Mouse (Mus musculus) monocyte, adult 5-6 weeks (primary cell): Measurements from ENCODE around the gene St3gal2. TPM values are rescaled to one million over a fixed set of nuclear protein-coding genes. Genes with fewer than 3 reads are reported as not detected.
"Not testable (repeated sequence)": the region's sequence is repeated elsewhere in the genome, so short reads cannot be mapped to it uniquely, and the experiment has no call there.

Experiments
- ATAC-seq: fragments of 153-309, 156-312 bp; replicated peaks from 2 replicates; pipeline ENCODE4 v1.8.0; 2017; ENCODE audit warnings: mild to moderate bottlenecking; ENCODE audit not compliant: low TSS enrichment, insufficient number of reproducible peaks, severe bottlenecking, poor library complexity, low FRiP score
- total RNA-seq: library from RNA; stranded (forward); fragments of 200-1000, 200-491, 200-594 nt; gene quantifications from 3 replicates; pipeline ENCODE4 v1.2.3, GENCODE M21; 2017

St3gal2 gene
- total RNA-seq, 1 experiment from 2014 or later, result 3.6 TPM

DNA sequence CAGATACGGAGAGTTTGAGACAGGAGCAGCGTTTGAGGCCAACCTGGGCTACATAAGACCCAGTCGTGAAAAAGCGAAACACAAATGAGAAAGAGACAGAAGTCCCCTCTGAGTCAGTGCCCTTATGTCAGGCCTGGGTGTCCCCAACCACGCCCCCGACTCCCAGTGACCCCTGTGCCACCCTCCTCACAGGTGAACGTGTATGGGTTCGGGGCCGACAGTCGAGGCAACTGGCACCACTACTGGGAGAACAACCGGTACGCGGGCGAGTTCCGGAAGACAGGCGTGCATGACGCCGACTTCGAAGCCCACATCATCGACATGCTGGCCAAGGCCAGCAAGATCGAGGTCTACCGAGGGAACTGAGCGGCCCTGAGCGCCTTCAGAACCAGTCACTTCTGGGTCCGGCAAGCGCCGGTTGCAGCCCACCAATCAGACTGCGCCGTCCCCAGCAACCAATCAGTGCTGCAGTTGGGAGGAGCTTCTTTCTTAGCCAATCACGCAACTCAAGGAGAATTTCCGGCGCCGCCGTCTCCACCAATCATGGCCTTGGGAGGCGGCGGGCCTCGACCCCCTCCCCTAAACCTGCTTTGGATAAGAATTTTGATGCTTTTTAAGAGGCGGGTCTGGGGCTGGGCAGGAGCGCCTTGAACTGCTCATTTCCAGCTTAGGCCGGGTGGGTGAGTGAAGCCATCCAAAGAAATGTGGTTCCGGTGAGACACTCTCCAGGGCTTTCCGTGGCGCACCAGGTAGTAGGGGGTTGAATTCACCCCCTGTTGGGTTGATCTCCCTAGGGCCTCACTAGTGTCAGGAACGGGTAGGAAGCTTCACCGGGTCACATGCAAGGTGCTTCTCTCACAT lies 50.4 kb downstream of the St3gal2 start:
- peak; percentile 98 for ATAC-seq

DNA sequence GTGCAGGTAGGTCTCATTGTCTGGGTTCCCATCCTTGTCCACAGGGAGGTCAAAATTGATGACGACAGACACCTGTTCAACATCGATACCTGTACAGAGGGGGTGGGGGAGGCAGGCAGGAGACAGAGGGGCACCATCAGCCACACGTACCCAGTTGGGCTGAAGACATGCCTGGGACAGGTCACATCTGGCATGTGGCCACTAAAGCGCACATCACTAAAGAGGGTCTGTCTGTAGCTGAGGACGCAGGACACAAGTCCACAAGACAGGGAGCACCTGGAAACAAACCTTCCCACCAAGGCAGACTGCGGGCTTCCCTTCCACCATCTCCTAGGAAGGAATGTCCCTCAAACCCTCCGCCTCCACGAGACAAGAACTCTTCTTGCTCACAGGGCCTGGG lies 56.8 kb downstream of the St3gal2 start:
- ATAC-seq, result not testable (repeated sequence)

DNA sequence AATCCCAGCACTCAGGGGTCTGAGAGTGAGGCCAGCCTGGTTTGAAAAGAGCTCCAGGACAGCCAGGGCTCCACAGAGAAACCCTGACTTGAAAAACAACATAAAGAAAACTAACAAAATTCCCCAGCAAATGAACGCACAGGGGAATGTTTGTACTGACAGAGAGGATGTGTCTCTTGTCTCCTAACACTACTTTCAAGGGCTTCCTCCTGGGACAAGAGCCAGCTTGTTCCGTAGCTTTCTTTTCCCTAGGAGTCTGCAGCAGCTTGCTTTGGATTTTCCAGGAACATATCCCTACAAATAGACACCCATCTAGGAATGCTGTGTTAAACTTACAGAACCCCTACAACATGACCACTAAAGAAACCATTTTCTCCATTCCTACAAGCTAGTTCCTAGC lies 58.3 kb downstream of the St3gal2 start:
- not testable (repeated sequence) for ATAC-seq

DNA sequence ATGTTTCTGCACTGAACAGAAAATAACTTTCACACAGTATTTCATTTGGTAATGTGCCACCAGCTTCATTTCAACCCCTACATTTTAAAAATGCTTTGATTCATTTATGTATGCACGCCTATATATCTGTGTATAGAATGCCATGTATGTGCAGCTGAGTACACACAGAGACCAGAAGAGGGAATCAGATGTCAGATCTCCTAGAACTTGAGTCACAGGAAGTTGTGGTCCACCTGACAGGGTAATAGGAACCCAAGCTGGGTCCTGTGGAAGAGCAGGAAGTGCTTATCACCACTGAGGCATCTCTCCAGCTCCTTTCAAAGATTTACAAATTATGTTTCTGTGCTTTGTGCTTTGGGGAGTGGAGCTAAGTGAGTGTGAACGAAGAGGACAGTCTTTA lies 61.6 kb downstream of the St3gal2 start:
- ATAC-seq, result no peak

DNA sequence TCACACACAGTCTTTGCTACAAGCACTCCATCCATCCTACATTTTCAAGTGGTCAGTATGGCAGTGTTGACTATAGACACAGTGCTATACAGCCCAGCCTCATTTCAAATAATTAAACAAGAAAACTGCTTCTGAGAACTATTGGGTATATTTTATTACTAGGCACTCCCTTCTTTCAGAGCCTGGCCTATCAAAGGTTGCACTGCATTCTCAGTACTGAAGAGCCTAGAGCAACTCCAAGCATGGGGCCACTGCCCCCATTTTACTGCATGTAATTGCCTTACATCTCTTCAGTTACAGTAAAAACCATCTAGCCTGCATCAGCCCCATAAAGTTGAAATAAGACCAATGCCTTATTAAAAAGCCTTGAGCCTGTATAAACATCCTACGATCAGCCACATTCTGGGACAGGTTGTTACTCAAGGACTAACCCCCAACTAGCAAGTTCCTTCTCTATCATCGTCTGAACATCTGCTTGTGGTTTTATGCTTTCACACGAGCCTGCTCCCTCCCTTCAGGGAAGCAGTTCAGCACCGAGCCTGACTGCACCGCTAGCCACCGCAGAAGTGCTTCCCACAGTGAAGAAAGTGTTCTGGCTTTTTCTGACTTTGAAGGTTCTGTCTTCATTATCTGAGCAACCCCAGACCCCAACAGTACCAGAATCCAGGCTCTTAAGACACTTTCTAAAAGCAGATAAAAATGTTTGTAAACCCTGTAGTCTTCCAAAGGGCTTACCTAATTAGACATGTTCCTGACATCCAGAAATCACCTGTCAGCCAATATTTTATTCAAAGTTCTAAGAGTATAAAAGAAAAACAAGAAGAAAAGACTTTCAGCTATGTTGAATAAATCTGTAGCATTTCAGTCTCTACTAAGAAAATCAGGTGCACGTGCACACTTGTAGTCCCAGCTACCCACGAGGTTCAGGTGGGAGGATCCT lies 68.4 kb downstream of the St3gal2 start:
- no peak for ATAC-seq

DNA sequence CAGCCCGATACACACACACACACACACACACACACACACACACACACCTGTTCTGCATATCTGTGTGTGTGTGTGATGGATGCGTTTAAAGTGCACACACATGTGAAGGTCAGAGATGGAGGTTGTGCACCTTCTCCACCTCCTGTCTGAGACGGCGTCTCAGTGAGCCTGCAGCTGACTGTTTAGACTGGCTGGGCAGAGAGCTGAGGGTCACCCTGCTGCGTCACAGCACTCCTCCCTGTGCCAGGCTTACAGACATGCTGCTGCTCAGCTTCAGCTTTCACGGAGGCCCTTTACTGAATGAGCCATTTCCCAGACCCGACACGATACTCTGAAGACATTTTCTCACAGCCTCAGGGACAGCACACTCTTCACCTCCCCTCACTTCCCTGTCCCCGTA lies 70.3 kb downstream of the St3gal2 start:
- ATAC-seq, result no peak

DNA sequence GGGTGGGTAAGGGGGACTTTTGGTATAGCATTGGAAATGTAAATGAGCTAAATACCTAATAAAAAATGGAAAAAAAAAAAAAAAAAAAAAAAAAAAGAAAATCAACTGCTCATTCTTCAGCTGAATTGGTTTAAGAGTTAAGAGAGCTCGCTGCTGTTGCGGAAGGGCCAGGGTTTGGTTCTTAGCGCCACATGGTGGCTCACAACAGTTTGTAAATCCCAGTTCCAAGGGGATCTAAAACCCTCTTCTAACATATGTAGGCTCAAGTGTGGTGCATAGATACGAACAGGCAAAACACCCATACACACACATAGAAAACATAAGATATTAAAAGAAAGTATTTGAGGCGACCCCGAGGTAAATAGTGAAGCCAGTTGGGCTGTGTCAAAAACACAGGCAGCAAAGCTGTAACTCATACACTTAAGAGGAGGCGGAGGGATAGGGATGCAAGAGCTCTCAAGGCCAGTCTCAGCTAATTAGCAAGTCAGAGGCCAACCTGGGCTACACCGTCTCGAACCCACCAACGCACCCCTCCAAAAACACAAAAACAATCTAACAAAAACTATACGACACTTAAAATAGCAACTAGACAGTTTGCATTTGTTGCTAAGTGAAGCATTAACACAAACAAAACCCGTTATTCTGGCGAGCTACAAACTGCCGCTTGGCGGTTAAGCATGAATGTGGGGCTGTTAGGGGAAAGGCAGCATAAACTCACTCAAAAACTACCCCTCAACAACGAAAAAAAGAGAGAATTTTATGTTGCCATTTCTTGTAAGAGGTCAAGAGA lies 77.1 kb downstream of the St3gal2 start:
- no peak for ATAC-seq

DNA sequence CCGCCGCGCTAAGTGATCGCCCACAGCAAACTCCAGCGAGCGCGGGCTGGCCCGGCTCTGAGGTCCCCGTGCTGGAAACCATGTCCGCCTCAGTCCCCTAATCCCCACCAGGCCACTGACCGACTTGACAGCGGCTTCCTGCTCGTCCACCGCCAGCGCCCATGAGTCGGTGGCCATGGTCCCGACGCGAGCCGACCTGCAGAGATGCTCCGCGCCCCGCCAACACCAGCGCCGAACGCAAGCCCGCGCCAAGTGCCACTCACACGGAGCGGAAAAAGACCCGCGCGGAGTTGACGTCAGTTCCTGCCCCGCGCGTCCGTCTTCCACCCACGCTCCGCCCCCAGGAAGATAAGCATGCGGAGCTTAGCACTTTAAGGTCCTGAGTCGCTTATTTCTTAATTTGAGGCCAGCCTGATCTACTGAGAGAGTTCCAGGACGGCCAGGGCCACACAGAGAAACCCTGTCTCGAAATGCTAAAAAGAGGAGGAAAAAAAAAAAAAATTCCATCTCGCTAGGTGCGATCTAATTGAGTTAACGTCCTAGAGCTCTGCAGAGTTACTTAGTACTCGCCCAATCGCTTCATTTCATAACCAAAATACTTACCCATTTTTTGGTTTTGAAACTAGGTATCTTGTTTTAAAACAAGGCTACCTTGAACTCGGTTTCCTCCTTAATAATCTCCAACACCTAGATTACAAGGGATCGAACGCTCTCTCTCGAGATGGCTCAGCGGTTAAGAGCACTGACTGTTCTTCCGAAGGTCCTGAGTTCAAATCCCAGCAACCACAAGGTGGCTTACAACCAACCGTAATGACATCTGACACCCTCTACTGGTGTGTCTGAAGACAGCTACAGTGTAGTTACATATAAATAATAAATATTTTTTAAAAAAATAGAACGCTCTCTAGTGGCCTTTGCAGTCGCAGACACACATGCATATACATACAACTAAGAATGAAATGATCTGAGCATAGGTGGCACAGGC lies 78.1 kb downstream of the St3gal2 start, which contains the start of gene Ddx19a:
Gene Ddx19a, minus strand, starts transcription at position 254 of the 985 bp plus-strand sequence.
- peak; percentile 94 for ATAC-seq

DNA sequence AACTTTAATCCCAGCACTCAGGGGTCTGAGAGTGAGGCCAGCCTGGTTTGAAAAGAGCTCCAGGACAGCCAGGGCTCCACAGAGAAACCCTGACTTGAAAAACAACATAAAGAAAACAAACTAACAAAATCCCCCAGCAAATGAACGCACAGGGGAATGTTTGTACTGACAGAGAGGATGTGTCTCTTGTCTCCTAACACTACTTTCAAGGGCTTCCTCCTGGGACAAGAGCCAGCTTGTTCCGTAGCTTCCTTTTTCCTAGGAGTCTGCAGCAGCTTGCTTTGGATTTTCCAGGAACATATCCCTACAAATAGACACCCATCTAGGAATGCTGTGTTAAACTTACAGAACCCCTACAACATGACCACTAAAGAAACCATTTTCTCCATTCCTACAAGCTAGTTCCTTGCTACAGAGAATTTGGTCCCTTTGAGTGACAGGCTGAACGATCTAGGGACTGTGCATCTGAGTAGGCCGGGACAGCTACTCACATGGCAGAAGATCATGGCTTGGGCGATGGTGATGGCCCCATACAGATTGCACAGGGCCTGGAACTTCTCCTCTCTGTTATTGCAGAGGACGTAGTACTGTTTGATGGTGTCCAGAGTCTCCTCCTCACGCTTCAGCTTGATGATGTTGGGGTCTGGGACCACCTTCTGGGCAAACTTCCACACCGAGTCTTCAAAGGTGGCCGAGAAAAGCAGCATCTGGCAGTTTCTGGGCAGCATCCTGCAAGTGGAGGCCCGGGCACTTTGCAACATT lies 90.7 kb downstream of the St3gal2 start:
- not testable (repeated sequence) for ATAC-seq

Other genes starting within 250 kb of the St3gal2 start
- 0.32 to 1.2 TPM (median 1.1 TPM) in 3 replicates for gene Mtss1l, start 198.4 kb upstream of the St3gal2 start, total RNA-seq
- gene Il34, start 114.0 kb upstream of the St3gal2 start, total RNA-seq, result not detected in 3 replicates
- gene Cog4, start 73.3 kb upstream of the St3gal2 start, total RNA-seq, result 31.6 to 42.9 TPM (median 40.7 TPM) in 3 replicates
- 79.7 to 124 TPM (median 114 TPM) in 3 replicates for gene Sf3b3, start 73.1 kb upstream of the St3gal2 start, total RNA-seq
- gene Fuk, start 17.4 kb upstream of the St3gal2 start, total RNA-seq, result 2.9 to 7.2 TPM (median 2.9 TPM) in 3 replicates
- gene Ddx19a, start 77.9 kb downstream of the St3gal2 start, total RNA-seq, result 26.0 to 30.5 TPM (median 27.2 TPM) in 3 replicates
- 11.0 to 15.2 TPM (median 14.4 TPM) in 3 replicates for gene Ddx19b, start 111.8 kb downstream of the St3gal2 start, total RNA-seq
- 21.3 to 43.8 TPM (median 39.0 TPM) in 3 replicates for gene Aars, start 113.2 kb downstream of the St3gal2 start, total RNA-seq
- 3.1 to 8.9 TPM (median 5.7 TPM) in 3 replicates for gene Exosc6, start 136.4 kb downstream of the St3gal2 start, total RNA-seq
- not detected in 3 replicates for gene Clec18a, start 172.5 kb downstream of the St3gal2 start, total RNA-seq
- 14.7 to 21.9 TPM (median 18.5 TPM) in 3 replicates for gene Pdpr, start 174.7 kb downstream of the St3gal2 start, total RNA-seq